Mouse (Mus musculus) forebrain, embryonic 10.5 days (tissue): ENCODE data around the gene Parvg. TPM values are rescaled to one million over a fixed set of nuclear protein-coding genes. Genes with fewer than 3 reads are reported as not detected.

ENCODE experiments used
- DNase-seq: peaks from one replicate; pipeline ENCODE4 v3.0.0-alpha.2; 2017; ENCODE audit warnings: low spot score; ENCODE audit errors: extremely low spot score
- H3K27ac ChIP-seq: fragments of 300-500 bp; sonication (generic); 2 replicates; pipeline ENCODE4 v1.5.1; 2016; ENCODE audit warnings: mild to moderate bottlenecking
- H3K27me3 ChIP-seq: fragments of 300-500 bp; sonication (generic); 2 replicates; pipeline ENCODE4 v1.6.1; 2016; ENCODE audit warnings: mild to moderate bottlenecking; ENCODE audit not compliant: poor library complexity, severe bottlenecking
- H3K36me3 ChIP-seq: fragments of 300-500 bp; sonication (generic); replicated peaks from 2 replicates; pipeline ENCODE4 v1.6.1; 2016; ENCODE audit warnings: mild to moderate bottlenecking, moderate library complexity
- H3K4me1 ChIP-seq: fragments of 300-500 bp; sonication (generic); 2 replicates; pipeline ENCODE4 v1.6.1; 2016
- H3K4me3 ChIP-seq: fragments of 300-500 bp; sonication (generic); 2 replicates; pipeline ENCODE4 v1.5.1; 2016; ENCODE audit warnings: mild to moderate bottlenecking, moderate library complexity
- H3K9me3 ChIP-seq: fragments of 300-500 bp; sonication (generic); 2 replicates; pipeline ENCODE4 v1.6.1; 2016; ENCODE audit warnings: mild to moderate bottlenecking, moderate library complexity
- WGBS: fragments of 180-500 bp; shearing (Covaris S2); methylation state at CpG from one replicate; pipeline ENCODE4 v1.1.7; 2016; 5-methylcytosine and 5-hydroxymethylcytosine counted together
- polyA plus RNA-seq: library from polyadenylated mRNA; unstranded; fragments of >200 nt; fragmentation: Nextera tagmentation; extraction: Ambion mirVana; gene quantifications from 2 replicates; pipeline ENCODE4 v1.2.1, GENCODE M21; 2016

Parvg gene
- polyA plus RNA-seq, 1 experiment from 2014 or later = 1.0 TPM

- H3K27ac ChIP-seq = no peak overlapping the region
- DNase-seq = no peak
- 80% methylated on average over 12 of the region's 12 CpGs for WGBS
Observed at GRCm38 (mm10) chr15:84336281-84336817, 12.5 kb downstream of the Parvg start.

DNA sequence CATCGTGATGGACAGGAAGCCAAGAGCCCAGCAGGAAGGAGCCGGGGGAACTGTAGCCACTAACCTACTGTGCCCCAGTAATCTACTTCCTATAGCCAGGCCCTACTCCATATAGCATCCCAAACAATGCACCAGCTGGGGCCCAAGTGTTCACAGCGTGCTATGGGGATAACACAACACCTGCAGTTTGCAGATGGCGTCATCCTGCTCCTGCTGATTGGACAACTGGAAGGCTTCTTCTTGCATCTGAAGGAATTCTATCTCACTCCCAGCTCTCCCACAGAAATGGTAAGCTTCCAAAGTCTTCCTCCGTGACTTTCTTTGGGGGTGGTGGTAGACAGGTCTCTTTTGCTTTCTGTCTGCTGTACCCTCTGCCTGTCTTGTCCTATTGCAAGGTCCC is 13.8 kb downstream of the Parvg start:
- H3K36me3 ChIP-seq = no peaks in the 10 kb centered on the region
- H3K27ac ChIP-seq = no peak overlapping the region
- 77% methylated on average over 5 of the region's 5 CpGs for WGBS
- no peaks in the 10 kb centered on the region for H3K27me3 ChIP-seq
- no peaks in the 10 kb centered on the region for H3K9me3 ChIP-seq
- H3K4me1 ChIP-seq = no peaks in the 10 kb centered on the region
- DNase-seq = no peak
- no peak overlapping the region for H3K4me3 ChIP-seq

More at GRCm38 (mm10) chr15:84336281-84336817, 12.5 kb downstream of the Parvg start:
- H3K27me3 ChIP-seq = no peaks in the 10 kb centered on the region
- no peak overlapping the region for H3K4me3 ChIP-seq
- H3K36me3 ChIP-seq = no peaks in the 10 kb centered on the region
- H3K4me1 ChIP-seq = no peaks in the 10 kb centered on the region
- H3K9me3 ChIP-seq = no peaks in the 10 kb centered on the region

DNA sequence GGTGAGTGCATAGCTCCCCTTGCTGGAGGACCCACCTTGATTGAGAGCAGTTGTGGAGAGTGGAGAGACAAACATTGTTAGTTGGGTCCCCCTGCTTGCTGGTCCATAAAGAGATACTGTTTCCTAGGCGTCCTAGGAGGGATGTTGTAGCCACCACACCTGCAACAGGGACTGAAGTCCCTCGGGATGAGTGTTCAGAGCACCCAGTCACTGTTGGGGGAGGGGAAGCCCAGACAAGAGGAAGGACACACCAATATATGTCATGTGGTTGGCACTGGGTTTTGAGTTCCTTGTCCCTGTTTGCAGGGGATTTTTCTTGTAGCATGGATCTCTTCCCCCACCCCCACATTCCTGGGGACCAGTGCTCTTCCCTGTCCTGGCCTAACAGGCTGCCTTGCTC is 17.1 kb downstream of the Parvg start:
- Histone ChIP-seq H3K27ac (no peak overlapping the region), H3K27me3 (no peaks in the 10 kb centered on the region), H3K4me3 (no peak overlapping the region), H3K9me3 (no peaks in the 10 kb centered on the region), H3K4me1 (peaks cover 4% of the 10 kb centered on the region; the same call in 1 of the 2 replicates), H3K36me3 (no peaks in the 10 kb centered on the region)
- WGBS = 59% methylated on average over 2 of the region's 2 CpGs
- DNase-seq = no peak

GRCm38 (mm10) chr15:84348769-84349168 is 24.9 kb downstream of the Parvg start:
- no peak overlapping the region for H3K4me3 ChIP-seq
- peaks cover 25% of the 10 kb centered on the region for H3K4me1 ChIP-seq
- 87% methylated on average over 4 of the region's 4 CpGs for WGBS
- no peak overlapping the region for H3K27ac ChIP-seq
- no peak for DNase-seq
- H3K9me3 ChIP-seq = peaks cover 11% of the 10 kb centered on the region; the same call in 1 of the 2 replicates
- no peaks in the 10 kb centered on the region for H3K27me3 ChIP-seq
- H3K36me3 ChIP-seq = no peaks in the 10 kb centered on the region

DNA sequence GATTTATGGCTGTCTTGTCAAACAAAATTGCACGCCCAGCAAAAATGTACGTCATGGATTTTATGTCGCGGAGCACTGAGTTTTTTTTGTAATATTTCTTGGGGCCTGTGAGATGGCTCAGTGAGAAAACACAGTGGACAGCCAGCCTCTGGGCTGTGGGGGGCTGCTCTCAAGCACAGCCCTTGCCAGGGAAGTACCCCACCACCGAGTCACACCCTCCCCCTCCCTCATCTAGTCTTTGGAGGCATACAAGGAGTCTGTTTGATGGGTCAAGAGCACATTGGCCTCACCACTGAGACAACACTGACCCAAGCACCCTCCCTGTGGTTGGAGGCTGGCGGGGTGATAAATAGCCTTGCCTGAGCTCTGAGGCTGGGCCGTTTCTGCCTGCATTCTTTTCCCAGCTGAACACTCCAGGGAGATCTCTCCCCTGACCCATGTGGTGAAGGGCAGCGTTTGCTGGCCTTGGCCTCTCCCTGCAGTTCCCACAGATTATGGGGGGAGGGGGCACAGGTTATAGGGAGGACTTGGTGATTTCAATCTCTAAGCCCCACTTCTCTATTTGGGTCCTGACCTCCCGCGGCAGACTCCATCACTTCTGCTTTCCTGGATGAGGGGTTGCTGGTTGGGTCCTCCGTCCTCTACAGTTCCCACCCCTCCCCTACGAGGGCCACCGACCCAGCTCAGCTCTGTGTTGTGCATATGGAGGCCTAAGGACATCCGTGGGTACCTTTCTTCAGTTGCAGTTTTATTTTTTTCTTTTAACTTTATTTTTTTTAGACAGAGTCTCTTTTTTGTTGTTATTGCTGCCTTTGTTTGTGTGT is 26.3 kb downstream of the Parvg start:
- DNase-seq = no peak
- peaks cover 21% of the 10 kb centered on the region for H3K4me1 ChIP-seq
- 73% methylated on average over 14 of the region's 14 CpGs for WGBS
- H3K9me3 ChIP-seq = peaks cover 11% of the 10 kb centered on the region; the same call in 1 of the 2 replicates
- H3K4me3 ChIP-seq = no peak overlapping the region
- no peaks in the 10 kb centered on the region for H3K27me3 ChIP-seq
- no peak overlapping the region for H3K27ac ChIP-seq
- no peaks in the 10 kb centered on the region for H3K36me3 ChIP-seq

DNA sequence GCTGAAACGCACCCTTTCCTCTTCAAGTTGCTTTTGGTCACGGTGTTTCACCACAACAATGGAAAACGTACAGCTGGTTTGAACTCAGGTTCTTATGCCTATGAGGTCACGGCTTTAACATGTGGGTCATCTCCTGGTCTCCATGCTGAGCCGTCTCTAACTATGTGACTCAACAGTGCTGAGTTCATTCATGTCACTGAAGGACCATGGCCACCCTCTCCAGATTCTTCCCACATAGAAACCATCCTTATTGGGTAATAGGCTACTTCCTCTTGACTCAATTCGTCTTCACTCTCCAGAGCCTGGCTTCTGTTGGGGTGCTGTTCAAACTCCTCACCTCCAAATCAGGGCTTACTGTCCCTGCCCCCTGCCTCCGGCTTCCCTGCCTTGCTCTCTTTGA is 27.5 kb downstream of the Parvg start:
- H3K27ac ChIP-seq = no peak overlapping the region
- no peak for DNase-seq
- peaks cover 21% of the 10 kb centered on the region for H3K4me1 ChIP-seq
- no peaks in the 10 kb centered on the region for H3K36me3 ChIP-seq
- no peaks in the 10 kb centered on the region for H3K27me3 ChIP-seq
- peaks cover 11% of the 10 kb centered on the region; the same call in 1 of the 2 replicates for H3K9me3 ChIP-seq
- no peak overlapping the region for H3K4me3 ChIP-seq
- WGBS = 89% methylated on average over 7 of the region's 7 CpGs

DNA sequence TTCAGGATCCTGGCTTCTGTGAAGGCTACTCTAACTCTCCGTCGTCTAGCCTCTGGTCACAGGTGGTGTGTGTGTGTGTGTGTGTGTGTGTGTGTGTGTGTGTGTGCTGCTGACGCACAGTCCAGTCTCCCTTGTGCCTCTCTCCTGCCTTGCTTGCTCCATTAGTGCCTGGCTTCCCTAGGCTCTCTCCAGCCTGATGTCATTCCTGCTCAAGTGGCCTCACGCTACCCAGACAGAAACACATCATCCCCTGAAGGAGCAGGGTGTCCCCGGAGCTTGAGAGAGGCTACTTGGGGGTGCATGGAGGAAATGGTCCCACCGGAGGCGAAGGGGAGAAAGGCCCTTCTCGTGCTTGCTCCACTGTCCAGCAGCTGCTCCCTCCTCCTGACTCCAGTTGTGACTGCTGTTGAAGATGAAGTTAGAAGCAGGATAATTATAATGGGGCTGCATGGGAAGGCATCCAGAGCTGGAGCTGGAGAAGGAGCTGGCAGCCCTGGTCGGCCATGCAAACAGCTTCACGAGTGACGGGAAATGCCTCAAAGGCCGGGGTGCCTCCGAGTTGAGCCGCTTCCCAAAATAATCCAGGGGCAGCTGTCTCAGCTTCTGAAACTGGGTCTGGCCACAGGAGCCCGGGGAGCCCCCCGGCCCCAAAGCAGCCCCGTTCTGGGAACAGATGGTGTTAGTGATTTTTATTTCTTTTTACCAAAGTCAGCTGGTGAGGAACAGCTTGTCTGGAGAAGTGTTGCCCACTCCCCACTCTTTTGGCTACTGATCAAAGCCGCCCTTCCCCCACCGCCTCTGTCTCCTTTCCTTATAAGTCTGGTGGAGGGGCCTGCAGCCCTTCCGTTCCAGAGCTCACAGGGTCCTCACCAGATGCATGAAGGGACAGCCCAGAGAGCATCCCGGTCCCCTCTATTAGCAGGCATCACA is 28.4 kb downstream of the Parvg start:
- Histone ChIP-seq H3K4me3 (no peak overlapping the region), H3K36me3 (no peaks in the 10 kb centered on the region), H3K4me1 (peaks cover 21% of the 10 kb centered on the region), H3K27ac (no peak overlapping the region), H3K27me3 (no peaks in the 10 kb centered on the region), H3K9me3 (peaks cover 11% of the 10 kb centered on the region; the same call in 1 of the 2 replicates)
- no peak for DNase-seq
- 85% methylated on average over 21 of the region's 21 CpGs for WGBS

GRCm38 (mm10) chr15:84355081-84355480 is 31.3 kb downstream of the Parvg start:
- Histone ChIP-seq H3K4me1 (peaks cover 23% of the 10 kb centered on the region), H3K27me3 (no peaks in the 10 kb centered on the region), H3K36me3 (no peaks in the 10 kb centered on the region), H3K4me3 (no peak overlapping the region), H3K27ac (no peak overlapping the region), H3K9me3 (no peaks in the 10 kb centered on the region)
- DNase-seq = no peak
- WGBS = 89% methylated on average over 5 of the region's 5 CpGs

- no peaks in the 10 kb centered on the region for H3K36me3 ChIP-seq
- peaks cover 8% of the 10 kb centered on the region; the same call in 1 of the 2 replicates for H3K9me3 ChIP-seq
- H3K27ac ChIP-seq = no peak overlapping the region
- no peak overlapping the region for H3K4me3 ChIP-seq
- no peak for DNase-seq
- 93% methylated on average over 3 of the region's 3 CpGs for WGBS
- H3K27me3 ChIP-seq = no peaks in the 10 kb centered on the region
- H3K4me1 ChIP-seq = peaks cover 18% of the 10 kb centered on the region; the same call in 1 of the 2 replicates
Observed at GRCm38 (mm10) chr15:84364746-84365145, 40.9 kb downstream of the Parvg start.

- Histone ChIP-seq H3K36me3 (no peaks in the 10 kb centered on the region), H3K27ac (peak overlapping the region; percentile 31; the same call in 1 of the 2 replicates), H3K4me1 (peaks cover 13% of the 10 kb centered on the region; the same call in 1 of the 2 replicates), H3K4me3 (no peak overlapping the region), H3K9me3 (peaks cover 8% of the 10 kb centered on the region; the same call in 1 of the 2 replicates), H3K27me3 (no peaks in the 10 kb centered on the region)
- DNase-seq = no peak
- WGBS = 87% methylated on average over 17 of the region's 17 CpGs
Observed at GRCm38 (mm10) chr15:84365675-84366381, 42.0 kb downstream of the Parvg start.

DNA sequence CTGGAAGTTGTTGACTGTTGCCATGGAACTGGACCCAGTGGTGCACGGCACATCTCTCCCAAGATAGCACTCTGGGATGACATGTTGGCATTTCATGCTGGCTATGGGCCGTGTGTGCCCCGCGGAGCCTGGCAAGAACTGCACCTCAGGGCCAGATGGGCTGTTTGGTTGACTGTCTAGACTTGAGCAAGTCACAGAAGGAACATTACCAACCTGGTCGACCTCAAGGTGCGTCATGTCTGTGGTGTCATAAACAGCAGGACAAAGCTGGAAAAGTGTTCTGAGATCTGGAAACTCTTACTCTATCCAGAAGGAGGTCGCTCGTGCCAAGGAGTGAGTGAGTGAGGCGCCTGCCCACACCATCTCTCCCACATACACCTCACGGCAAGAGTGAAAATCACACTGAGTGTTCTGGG is 42.8 kb downstream of the Parvg start:
- Histone ChIP-seq H3K27me3 (no peaks in the 10 kb centered on the region), H3K36me3 (no peaks in the 10 kb centered on the region), H3K4me3 (no peak overlapping the region), H3K9me3 (peaks cover 8% of the 10 kb centered on the region; the same call in 1 of the 2 replicates), H3K27ac (no peak overlapping the region), H3K4me1 (peaks cover 9% of the 10 kb centered on the region; the same call in 1 of the 2 replicates)
- DNase-seq = no peak
- WGBS = 93% methylated on average over 10 of the region's 10 CpGs

DNA sequence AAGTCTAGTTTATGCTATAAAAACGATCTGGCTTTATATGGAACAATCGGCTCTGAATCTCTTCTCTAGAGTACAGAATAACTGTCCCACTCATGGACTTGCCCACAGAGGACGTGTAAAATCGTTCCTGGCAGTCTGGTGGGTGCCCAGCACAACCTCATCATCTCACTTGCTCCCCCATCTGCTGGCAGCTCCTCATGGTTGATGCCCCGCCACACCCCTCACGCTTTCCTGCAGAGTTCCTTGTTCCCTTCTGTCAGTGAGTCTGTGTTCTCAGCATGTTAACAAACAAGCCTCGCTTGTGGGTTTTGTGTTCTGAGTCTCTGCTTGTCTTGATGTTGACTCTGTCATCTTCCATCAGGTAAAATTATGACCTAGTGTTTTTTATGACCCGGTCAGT is 43.6 kb downstream of the Parvg start:
- WGBS = 85% methylated on average over 8 of the region's 8 CpGs
- no peak for DNase-seq
- H3K4me1 ChIP-seq = peaks cover 9% of the 10 kb centered on the region; the same call in 1 of the 2 replicates
- no peaks in the 10 kb centered on the region for H3K27me3 ChIP-seq
- no peaks in the 10 kb centered on the region for H3K36me3 ChIP-seq
- H3K27ac ChIP-seq = no peak overlapping the region
- no peak overlapping the region for H3K4me3 ChIP-seq
- peaks cover 3% of the 10 kb centered on the region; the same call in 1 of the 2 replicates for H3K9me3 ChIP-seq
